Mouse (Mus musculus) G1E (cell line): ENCODE measurements at regions not wholly inside any gene's neighbourhood (a gene's known extent, or its start where the extent isn't known, plus 50 kb on each side); places are given as distances from the start of the nearest gene placed in this dataset.

Experiments used
- CTCF ChIP-seq: IDR thresholded peaks from 2 replicates; pipeline ENCODE4 v1.5.1; 2012; ENCODE audit warnings: low read depth, low read length, inconsistent platforms, mixed read lengths
- GATA1 ChIP-seq: IDR thresholded peaks from 2 replicates; pipeline ENCODE4 v1.6.1; 2012; ENCODE audit warnings: borderline replicate concordance, low read length, inconsistent platforms, mixed read lengths
- POLR2AphosphoS5 ChIP-seq: IDR thresholded peaks from 2 replicates; pipeline ENCODE4 v1.6.1; 2012; ENCODE audit warnings: low read depth, low read length, inconsistent platforms; ENCODE audit not compliant: insufficient replicate concordance
- TAL1 ChIP-seq: conservative IDR thresholded peaks from 2 replicates; pipeline ENCODE4 v1.6.1; 2012; ENCODE audit warnings: low read depth, low read length, inconsistent platforms, mixed read lengths

- TF ChIP-seq CTCF = no peak
- TF ChIP-seq GATA1 = no peak
- no peak for TF ChIP-seq TAL1
- no peak for TF ChIP-seq POLR2AphosphoS5
Observed at GRCm38 (mm10) chrX:146512492-146512891, 449.8 kb upstream of the Htr2c start.
